Mouse (Mus musculus) natural killer cell, adult 2 months (primary cell): ENCODE measurements at regions not wholly inside any gene's neighbourhood (a gene's known extent, or its start where the extent isn't known, plus 50 kb on each side); places are given as distances from the start of the nearest gene placed in this dataset.

Experiments
- DNase-seq, 2 experiments: peaks; one replicate each; pipeline ENCODE4 v3.0.0; 2022; ENCODE audit warnings: low spot score in 2 of 2

DNA sequence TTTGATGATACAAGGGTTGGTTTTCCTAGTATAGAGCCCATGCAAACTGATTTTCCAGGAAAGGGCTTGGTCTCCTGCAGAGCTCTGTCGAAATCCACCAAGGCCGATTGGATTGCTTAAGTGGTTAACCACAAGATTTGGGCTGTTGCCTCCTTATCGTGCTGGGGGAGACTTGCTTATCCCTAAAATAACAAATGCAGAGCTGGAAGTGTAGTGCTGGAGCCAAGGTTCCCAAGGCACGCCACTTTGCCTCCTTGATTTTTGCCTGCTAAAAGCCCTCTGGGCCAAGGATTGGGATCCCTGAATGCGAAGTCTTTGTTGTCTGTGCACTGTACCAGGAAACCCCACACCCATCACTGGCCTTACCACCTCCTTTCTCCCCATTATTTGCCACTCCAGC is 52.8 kb upstream of the Tmem178 start:
- DNase-seq, result no peak

DNA sequence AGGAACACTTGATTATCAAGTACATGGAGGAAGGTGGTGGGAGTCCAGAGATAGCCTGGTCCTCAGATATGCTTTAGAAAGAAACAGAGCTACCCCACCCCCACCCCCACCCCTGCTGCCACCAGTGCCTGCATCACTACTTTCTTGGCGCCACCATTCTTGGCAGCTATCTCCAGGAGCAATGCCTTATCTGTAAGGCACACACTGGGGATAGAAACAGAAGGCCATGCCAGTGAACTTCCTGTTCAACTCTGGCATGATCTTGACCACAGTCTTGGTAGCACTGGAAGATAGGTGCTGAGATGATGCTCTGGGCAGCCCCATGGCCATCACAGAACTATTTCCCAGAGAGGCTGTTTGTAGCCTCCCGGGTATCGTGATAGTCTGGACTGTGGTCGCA is 55.3 kb upstream of the Tmem178 start:
- DNase-seq, result no peak

DNA sequence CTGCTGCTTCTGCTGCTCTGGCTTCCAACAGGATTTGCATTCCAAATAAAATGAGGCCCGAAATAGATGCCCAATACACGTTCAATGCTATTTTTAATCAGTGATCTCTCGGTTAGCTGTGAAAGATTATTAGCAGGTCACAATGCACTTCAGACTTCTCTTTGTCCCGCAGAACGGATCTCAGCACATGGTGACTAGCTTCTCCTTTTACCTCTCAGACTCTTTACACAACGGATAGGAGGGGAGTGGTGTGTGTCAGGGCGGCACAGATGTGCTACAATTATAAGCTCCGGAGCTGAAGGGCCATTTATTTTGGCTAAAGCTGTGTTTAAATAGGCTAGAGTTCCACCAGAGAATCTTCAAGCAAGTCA is 56.7 kb upstream of the Tmem178 start:
- no peak for DNase-seq

DNA sequence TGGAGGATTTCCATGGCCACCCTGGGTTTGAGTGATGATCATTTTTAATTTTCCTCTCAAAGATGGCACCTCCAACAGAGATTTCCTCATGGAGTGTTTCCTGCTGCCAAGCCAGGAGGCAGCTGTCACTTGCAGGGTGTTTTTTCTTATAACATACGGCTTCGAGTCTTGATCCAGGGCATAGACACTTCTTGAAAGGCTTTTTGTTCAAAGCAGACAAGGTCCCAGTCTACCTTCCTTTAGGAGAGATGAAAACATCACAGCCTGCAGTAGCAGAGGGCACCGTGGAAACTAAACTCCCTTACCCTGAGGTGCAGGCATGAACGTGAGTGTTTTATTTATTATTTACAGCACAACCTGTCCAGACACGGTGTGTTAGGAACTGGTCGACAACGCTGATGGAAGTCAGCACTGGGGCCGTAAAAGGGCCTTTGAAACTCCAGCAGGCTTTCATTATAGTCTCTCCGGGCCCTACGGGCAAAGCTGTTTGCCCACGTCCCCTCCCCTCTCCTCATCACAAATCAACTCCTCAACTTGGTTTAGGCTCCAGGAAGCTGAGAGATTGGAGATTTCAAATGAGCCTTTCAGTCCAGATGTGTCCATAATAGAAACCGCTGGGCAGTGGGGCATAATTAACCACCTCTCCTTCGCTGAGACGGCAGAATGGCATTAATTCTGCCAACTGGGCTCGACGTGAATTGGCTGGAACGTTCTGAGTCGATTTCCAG is 57.2 kb upstream of the Tmem178 start:
- no peak for DNase-seq

DNA sequence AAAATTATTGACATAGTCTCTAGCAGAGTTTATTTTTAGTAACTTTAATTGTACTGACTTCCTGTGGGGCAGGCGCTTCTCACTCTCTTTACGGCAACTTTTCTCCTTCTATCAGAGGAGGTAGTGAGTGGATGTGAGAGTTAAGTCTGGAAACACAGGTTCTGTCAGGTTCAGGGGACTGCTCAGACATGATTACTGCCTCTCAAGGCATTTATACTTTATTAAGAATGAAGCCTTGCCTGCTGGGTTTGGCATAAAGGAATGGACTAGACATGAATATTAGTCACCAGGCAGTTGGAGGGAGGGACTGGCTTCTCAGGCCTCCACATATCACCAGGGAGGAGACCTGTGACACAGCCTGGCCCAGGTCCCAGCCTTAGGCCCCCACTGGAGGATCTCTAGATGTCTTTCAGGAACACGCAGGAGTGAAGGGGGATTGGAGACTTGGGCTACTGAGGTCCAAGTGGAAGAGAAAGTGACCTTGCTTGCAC is 58.2 kb upstream of the Tmem178 start:
- no peak for DNase-seq

DNA sequence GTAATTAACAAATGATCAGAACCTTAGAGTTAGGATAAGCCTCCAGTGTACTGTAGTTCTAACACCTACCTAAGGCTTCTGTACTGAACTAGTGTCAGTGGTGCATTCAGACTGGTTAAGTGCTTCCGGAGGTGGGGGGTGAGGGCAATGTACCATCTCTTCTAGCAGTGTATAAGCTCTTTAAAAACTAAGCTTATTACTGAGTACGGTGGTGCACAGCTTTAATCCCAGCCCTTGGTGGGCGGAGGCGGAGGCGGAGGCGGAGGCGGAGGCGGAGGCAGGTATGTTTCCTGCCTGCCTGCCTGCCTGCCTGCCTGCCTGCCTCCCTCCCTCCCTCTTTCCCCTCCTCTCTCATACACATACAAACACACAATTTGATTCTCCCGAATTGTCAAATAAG is 58.7 kb upstream of the Tmem178 start:
- no peak for DNase-seq

DNA sequence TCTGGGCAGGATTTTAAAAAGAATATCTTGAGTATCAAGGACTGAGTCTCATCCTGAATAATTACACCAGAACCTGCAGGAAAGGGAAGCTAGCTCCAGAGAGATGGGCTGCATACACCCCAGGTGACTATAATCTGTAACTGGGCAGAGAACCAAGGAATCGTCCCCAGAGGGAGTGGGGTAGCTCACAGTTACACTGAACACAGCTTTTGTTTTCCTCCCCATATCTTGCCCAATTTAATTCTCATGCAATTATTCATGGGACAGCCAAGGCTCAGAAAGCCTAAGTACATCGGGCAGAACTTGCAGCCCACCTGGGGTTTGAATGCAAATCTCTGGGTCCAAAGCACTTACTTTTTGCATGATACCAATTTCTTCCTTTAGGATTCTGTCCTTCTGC is 59.5 kb upstream of the Tmem178 start:
- DNase-seq, result no peak

DNA sequence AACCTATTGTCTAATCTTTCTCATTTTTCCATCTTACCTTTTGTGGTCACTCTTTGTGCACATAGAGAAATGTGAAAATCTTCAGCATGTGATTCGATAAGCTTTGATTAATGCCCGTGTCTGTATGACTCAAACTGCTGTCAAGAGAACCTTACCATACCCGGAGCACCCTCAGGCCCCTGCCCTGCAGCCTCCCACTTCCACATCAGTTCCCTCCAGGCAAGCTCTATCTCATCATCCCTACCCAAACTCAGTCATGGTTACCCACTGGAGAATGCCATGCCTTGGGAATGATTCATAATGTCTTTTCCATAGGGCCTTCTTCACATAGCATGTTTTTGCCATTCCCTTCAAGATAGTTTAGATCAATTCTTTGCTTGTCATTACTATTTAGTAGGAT is 62.0 kb upstream of the Tmem178 start:
- no peak for DNase-seq

DNA sequence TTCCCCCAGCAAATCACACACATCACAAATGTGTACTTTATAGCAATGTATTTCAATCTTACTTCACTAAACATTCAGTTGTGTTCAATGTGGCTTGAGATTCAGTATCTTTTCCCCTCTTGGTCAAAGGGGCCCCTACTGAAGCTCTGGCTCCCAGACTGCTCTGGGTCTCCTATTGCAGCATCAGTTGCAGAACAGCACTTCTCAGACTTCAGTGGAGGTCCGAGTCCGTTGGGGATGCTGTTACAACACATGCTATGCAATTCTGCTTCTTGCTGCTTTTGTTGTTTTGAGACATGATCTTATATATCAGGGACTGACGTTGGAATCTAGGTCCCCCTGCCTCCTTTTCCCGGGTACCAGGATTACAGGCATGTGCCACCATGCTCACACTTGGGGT is 64.1 kb upstream of the Tmem178 start:
- DNase-seq, result no peak

DNA sequence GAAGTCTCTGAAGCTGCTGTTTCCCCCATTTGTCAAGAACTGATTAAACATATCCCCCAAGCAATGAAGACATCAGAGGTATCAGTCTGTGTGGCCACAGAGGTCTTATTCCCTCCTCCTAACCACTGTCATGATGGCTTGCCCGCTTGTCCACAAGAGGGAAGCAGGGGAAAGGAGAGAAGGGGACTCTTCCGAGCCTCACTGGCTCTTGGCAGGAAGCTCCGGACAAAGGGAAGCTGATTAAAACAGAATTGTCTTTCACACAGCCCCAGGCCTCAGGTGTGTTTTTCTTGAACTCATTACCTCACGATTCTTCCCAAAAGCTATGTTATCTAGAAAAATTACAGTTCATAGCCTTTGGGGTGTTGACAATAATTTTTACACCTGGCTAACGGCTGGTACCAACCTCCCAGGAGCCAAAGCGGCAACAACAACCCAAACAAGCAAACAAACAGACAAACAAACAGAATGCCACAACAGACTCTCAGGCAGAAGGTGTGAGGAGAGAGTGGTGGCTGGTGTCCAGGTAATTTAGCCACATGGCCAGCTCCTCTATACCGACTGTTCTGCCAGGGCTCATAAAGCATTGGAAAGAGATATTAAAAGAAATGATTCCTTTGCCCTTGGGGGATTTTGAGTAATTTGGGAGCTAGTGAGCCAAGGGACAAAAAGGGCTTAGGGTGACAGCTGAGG is 68.9 kb upstream of the Tmem178 start:
- no peak for DNase-seq

DNA sequence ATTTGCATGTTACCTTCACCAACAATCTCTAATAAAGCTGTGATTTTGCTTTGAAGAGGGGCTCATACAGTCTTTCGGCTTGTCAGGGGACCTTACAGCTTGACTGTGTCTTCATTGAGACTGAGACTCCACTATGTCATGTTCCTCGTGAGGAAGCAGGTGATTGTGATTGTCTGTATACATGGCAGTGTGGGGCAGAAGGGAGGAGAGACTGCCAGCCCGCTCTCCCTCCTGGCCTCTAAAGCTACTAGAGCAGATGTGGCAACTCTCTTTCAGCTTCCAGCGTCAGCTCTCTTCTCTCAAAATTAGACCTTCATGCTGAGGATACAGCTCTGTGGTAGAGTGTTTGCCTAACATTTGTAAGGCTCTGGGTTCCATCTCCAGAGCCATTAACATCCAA is 73.5 kb upstream of the Tmem178 start:
- no peak for DNase-seq

DNA sequence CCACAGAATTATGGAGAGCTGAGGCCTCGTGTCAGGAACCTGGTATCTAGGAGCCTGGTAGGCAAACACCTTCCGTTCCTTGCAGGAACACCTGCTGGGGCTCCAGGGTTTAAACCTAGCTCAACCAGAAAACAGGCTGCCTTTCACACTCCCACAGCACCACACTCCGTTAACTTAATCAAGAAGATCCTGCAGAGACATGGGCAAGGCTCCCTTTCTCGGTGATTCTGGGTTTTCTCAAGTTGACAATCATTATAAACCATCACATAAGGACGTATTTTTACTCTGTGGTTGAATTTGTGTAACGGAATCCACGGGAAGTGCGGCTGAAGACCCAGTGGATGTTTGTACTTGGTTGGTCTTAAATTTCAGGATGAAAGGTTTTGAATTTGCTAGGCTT is 82.1 kb upstream of the Tmem178 start:
- no peak for DNase-seq

DNA sequence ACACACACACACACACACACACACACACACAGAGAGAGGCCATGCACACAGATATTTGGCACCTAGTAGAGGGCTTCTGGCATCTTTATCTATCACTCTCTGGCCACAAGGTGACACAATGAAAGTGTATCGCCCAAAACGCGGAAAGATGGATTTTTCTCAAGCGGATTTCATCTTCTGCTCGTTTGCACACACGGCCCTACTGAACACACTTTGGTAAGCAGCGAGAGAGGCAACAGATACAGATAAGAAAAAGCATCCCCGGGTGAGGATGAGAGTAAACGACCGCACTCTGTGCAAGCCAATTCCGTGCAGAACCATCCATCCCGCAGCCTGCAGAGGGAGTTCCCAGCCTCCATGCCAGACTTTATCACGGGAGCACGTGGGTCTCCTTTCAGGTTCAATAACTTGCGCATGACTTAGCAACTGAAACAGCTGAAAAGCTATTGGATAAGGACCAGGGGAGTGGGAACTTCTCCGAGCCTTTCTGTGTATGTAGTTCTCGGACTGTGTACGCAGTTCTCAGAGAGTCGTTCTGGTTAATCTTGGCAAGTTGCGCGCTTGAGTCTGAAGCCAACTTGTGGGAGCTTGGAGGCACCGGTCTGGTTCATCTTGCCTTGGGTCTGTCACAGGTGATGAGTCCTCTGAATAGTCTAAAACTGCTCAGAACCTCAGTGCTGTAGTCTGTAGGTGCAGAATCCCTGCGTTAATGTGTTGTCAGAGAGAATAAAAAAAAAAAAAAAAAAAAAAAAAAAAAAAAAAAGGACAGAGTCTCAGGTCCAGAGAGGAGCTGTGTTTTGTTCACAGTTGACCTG is 97.2 kb upstream of the Tmem178 start:
- DNase-seq, result no peak

DNA sequence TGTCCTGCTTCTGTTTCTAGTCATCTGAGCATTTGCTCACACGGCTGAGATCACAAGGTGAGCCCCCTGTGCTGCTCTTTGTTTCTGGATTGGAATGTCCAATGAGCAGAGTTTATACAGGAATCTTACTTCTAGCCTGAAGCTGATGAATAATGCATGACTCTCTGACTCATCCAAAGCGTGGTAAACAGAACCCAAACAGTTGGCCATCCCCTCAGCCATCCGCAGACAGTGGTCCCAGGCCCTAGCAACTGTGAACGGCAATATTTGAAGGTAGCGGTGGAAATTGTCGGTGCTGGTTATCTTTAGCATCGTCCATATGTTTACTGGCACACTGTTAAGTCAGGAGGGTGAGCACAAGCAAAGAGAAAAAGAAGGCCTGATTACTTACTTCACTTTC is 99.1 kb upstream of the Tmem178 start:
- DNase-seq, result no peak

DNA sequence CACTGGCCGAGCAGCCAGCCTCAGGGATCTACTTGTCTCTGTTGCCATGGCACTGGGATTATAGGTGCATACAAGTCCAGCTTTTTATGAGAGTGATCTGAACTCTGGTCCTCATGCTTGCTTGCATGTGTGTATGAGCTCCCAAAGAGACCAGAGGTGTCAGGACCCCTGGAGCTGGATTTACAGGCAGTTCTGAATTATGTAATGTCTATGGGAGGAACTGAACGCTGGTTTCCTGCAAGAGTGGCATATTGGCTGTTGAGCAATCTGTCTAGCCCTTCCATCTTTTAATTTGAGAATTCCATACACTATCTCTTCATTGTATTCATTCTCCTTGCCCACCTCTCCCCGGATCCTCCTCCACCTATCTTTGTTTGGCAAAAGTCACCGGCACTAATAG is 102.5 kb upstream of the Tmem178 start:
- no peak for DNase-seq

DNA sequence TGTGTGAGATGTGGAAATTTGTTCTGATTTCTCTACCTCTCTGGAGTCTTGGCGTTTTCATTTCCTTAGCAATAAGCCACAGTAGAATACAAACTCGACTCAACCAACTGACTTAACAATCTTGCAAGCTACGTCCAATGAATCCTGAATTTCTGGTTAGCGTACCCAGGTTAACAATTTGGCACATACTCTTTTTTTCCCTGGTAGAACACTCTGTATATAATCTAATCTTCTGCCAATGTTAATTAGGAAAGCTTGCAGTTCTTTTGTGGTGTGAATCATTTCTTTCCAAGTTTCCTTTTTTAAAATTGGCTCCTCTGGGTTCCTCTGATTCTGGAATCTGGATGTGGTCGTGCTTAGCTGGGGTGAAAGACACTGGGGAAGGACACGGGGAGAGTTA is 103.5 kb upstream of the Tmem178 start:
- DNase-seq, result no peak

DNA sequence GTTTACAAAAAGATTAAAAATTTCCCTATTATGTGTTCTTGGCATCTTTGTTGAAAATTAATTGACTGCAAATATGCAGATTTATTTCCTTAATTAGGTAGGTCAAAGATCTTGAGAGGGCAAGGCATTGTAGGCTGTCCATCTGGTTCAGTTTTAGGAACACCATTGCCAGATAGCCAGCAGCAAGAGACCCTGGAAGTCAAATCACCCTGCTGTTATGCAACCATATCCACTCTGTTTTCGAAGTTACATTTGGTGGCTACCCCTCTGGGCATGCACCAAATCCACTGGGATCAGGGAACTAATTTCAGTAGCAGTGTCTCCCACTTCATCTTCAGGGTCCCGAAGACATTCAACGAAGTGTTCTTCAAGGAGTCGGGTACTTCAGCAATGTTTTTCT is 104.0 kb upstream of the Tmem178 start:
- DNase-seq, result no peak

DNA sequence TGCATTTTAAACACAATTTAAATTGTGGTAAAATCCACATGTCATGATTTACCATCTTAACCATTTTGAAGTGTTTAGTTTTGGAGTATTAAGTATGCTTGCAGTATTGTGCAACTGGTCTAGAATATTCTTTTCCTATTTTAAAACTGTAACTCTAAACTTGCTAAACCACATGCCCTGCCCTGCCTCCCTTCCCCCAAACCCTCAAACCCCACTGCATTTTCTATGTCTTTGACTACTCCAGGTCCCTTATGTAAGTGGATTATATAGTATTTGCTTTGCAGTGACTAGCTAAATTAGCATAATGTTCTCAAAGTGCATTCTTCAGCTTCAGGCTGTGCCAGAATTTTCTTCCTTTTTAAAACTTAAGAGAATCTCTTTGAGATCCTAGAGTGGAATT is 106.4 kb upstream of the Map4k3 start:
- DNase-seq, result no peak

DNA sequence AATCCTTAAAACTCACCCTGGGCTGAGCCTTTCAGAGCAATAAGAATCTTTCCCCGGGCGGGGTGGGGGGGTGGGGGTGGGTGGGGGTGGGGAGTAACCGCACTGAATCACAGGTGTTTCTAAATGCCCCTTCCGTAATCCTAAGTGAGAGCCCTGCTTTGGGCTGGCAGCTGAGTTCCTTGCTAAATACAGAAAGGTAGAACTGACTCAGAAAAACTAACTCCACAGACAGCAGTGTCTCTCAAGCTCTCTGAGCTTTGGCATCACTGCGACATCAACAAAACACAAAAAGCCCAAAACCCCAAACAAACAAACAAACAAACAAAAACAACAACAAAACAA is 105.9 kb upstream of the Map4k3 start:
- no peak for DNase-seq

DNA sequence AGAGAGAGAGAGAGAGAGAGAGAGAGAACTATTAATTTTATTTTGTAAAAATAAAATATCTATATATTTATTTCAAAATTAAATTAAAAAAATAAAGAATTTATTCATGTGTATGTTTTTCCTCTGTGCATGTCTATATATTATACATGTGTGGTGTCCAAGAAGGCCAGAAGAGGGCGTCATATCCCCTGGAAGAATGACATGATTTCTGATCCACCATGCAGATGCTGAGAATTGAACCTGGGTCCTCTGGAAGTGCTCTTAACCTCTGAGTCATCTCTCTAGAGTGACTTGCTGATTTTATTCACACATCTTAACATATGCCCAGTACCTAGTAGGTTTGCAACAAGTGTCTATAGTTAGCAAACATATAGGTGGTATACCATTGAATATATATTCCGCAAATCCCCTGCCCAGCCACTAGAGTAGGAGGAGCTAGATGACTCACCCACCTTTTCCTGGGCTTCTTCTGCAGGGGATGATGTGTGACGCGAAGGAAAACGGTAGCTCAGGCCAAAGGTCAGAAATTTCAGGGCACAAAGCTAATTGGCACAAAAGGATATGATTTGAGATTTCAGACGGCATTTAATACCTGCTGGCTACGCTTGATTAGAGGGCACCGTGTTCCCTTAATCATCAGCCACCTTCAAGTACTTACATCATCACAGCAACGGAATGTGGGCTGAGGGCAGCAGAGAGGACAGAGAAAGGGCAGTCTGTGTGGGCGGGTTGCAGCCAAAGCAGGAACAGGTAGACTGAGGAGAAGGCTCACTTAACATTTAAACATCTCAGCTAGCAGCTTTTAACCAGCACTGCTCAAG is 105.3 kb upstream of the Map4k3 start:
- no peak for DNase-seq

DNA sequence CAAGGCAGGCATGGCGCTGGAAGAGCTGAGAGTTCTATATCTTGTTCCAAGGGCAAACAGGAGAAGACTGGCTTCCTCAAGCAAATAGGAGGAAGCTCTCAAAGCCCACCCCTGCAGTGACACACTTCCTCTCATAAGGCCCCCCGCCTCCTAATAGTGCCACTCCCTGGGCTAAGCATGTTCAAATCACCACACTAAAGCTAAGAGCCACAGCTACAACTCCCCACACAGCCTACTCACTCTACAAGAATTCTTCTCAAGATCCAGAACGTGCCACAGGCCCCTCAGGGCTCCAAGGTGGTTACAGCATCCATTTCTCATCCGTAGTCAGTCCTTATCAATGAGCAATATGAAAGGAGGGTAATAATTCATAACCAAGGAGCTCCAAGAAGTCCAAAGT is 103.4 kb upstream of the Map4k3 start:
- DNase-seq, result no peak

DNA sequence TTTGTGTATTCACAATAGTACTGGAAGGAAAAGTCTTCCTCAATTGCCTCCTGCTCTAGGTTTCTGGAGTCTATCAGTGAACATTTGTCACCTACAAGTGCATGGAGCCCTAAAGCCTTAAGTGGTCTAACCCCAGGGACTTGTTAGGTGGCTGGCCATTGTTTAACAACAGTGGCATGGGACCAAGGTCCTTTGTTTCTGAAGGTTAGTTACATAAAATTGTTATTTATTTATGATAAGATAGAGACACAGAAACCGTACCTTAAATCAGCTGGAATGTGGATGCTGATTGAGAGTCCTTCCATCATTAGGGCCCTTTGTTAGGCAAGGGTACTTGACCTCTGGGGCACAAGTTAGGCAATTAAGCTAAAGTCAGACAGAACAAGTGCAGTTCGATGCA is 99.6 kb upstream of the Map4k3 start:
- DNase-seq, result no peak
